Mouse (Mus musculus) limb, embryonic 14.5 days (tissue): ENCODE measurements around the gene Pde8b. TPM values are rescaled to one million over a fixed set of nuclear protein-coding genes. Genes with fewer than 3 reads are reported as not detected.

Experiments
- ATAC-seq: fragments of 200-750 bp; cut with Nextera tagmentation; 2 replicates; pipeline ENCODE4 v1.8.0; 2017; ENCODE audit warnings: low read depth, moderate number of reproducible peaks, moderate TSS enrichment; ENCODE audit not compliant: low FRiP score
- DNase-seq: peaks from one replicate; pipeline ENCODE4 v3.0.0-alpha.2; 2015; ENCODE audit warnings: low spot score
- H3K27ac ChIP-seq: fragments of 300-500 bp; sonication (generic); replicated peaks from 2 replicates; pipeline ENCODE4 v1.5.1; 2014; ENCODE audit warnings: low read depth, mild to moderate bottlenecking, low read length, moderate library complexity, mixed read lengths
- H3K27me3 ChIP-seq: fragments of 300-500 bp; sonication (generic); 2 replicates; pipeline ENCODE4 v1.6.1; 2014; ENCODE audit warnings: low read length, mixed read lengths; ENCODE audit not compliant: control insufficient read depth, insufficient read depth
- H3K36me3 ChIP-seq: fragments of 300-500 bp; sonication (generic); 2 replicates; pipeline ENCODE4 v1.6.1; 2014; ENCODE audit warnings: mild to moderate bottlenecking, low read length, moderate library complexity, mixed read lengths; ENCODE audit not compliant: control insufficient read depth, insufficient read depth
- H3K4me1 ChIP-seq: fragments of 300-500 bp; sonication (generic); 2 replicates; pipeline ENCODE4 v1.6.1; 2014; ENCODE audit warnings: antibody characterized with exemption, low read length, mixed read lengths; ENCODE audit not compliant: control insufficient read depth, insufficient read depth
- H3K4me2 ChIP-seq: fragments of 300-500 bp; sonication (generic); replicated peaks from 2 replicates; pipeline ENCODE4 v1.6.1; 2014; ENCODE audit warnings: low read depth, mild to moderate bottlenecking, low read length, moderate library complexity; ENCODE audit not compliant: severe bottlenecking
- H3K4me3 ChIP-seq: fragments of 300-500 bp; sonication (generic); replicated peaks from 2 replicates; pipeline ENCODE4 v1.5.1; 2014; ENCODE audit warnings: low read length
- H3K9ac ChIP-seq: fragments of 300-500 bp; sonication (generic); 2 replicates; pipeline ENCODE4 v1.6.1; 2014; ENCODE audit warnings: mild to moderate bottlenecking, low read depth, low read length, moderate library complexity; ENCODE audit not compliant: severe bottlenecking
- H3K9me3 ChIP-seq: fragments of 300-500 bp; sonication (generic); 2 replicates; pipeline ENCODE4 v1.6.1; 2016; ENCODE audit warnings: low read length; ENCODE audit not compliant: control insufficient read depth
- POLR2A ChIP-seq: fragments of 200-500 bp; IDR thresholded peaks from 2 replicates; pipeline ENCODE4 v1.8.0; 2012; ENCODE audit warnings: inconsistent platforms, mild to moderate bottlenecking, moderate library complexity, borderline replicate concordance; ENCODE audit not compliant: insufficient read depth, insufficient read length; ENCODE audit errors: extremely low read depth
- WGBS: fragments of 180-500 bp; shearing (Covaris S2); extraction: QIAGEN DNeasy Blood & Tissue Kit; methylation state at CpG from one replicate; pipeline ENCODE4 v1.1.7; 2014; 5-methylcytosine and 5-hydroxymethylcytosine counted together
- polyA plus RNA-seq, 2 experiments: library from polyadenylated mRNA; depleted of rRNA in 1 of 2; stranded (reverse) in 1 of 2; unstranded in 1 of 2; fragments of >200 nt; fragmentation: Nextera tagmentation in 1 of 2; extraction: Ambion mirVana in 1 of 2; gene quantifications; 2 replicates each; pipeline versions ENCODE4 v1.2.1 to v1.2.3; 2012 to 2014

Pde8b gene
- polyA plus RNA-seq, 2 experiments: 3.1 to 3.4 TPM

DNA sequence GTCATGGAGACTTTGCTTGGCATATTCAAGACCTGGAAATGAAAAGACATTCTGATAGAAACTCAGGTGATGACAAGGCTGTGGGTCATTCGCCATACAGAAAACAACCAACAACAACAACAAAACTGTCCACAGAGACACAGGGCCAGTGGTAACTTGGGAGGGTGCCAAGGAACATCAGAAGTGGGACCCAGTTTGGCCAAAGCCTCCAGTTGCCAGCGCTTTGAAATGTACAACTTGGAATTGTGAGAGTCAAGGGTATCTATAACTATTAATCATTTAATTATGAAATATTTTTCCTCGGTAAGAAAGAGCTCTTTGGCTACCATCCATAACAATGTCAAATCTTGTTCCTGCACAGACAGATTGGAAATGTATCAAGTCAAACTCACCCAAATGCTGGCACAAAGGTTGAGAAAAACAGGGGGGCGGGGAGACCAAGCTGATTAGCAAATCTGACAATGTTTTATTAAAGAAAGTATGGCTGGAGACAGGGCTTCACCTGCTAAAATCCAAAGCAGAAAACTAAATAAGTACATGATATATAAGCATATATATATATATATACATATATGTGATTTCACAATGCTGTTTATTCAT is 28.4 kb upstream of the Pde8b start:
- DNase-seq (no peak), ATAC-seq (no peak)
- H3K4me2 ChIP-seq: no peak overlapping the region
- H3K36me3 ChIP-seq: no peaks in the 10 kb centered on the region
- H3K9me3 ChIP-seq: no peaks in the 10 kb centered on the region
- H3K4me3 ChIP-seq: no peak overlapping the region
- no peak overlapping the region for H3K9ac ChIP-seq
- 87% methylated on average over 4 of the region's 4 CpGs for WGBS
- no peaks in the 10 kb centered on the region for H3K4me1 ChIP-seq
- no peak for TF ChIP-seq POLR2A
- H3K27ac ChIP-seq: no peak overlapping the region
- no peaks in the 10 kb centered on the region for H3K27me3 ChIP-seq

DNA sequence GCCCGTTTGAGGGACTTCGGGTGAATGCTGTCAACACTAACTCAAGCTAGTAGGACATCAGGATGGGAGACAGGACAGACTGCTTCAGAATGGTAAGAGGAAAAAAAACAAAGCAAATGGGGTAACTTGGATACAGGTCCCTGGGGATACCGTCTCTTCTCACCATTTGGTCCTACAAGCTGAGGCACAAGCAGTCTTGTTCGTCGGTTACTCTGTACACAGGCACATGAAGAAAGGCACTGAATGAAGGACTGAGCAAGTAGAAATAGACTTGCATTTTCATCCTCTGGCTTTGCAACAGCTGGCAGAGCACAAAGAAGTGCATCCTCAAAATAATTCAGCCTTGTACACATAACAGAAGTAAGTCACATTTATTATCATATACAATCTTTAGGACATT is 14.6 kb upstream of the Pde8b start:
- TF ChIP-seq POLR2A: no peak

DNA sequence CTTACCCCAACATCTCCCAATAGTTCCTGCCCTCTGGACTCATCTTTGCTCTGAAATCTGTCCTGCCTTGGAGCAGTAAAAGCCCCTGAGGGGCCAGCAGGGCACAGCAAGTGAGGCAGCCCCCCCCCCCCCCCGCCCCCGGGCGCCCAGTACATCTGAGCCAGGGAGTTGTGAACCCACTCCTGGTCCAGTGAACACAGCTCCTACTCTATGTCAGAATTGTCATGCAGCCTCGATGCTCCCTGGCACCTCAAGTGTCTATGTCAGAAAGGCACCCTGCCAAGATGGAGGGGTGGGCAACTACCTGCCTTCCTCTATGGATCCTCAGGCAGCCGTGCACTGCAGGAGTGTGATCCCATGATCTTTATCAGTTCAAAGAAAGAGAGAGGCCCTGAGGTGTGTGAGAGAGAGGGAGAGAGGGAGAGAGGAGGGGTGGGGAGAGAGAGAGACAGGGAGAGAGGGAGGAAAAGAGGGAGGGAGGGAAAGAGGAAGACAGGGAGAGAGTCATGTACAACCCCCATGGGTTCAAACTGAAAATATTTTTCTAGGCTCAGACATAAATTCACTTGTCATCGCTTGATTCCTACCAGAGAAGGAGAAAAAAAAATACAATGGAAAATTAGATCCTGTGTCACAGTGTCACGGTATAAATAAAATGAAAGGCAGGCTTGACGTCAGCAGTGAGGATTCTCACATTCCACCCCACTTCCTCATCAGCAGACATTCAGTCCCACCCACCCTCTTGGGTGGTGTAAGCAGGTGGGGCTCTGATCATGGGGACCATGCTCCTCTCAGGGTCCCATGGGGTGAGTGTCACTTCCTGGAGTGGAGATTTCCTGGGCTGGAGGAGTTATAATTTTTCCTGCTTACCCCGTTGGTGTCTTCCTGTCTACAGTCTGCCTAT is 11.0 kb upstream of the Pde8b start:
- H3K4me3 ChIP-seq: no peak overlapping the region
- TF ChIP-seq POLR2A: no peak
- no peaks in the 10 kb centered on the region for H3K4me1 ChIP-seq
- peak; percentile 36 for DNase-seq
- no peak overlapping the region for H3K4me2 ChIP-seq
- ATAC-seq: no peak
- H3K36me3 ChIP-seq: no peaks in the 10 kb centered on the region
- no peaks in the 10 kb centered on the region for H3K27me3 ChIP-seq
- 68% methylated on average over 9 of the region's 9 CpGs for WGBS
- H3K9me3 ChIP-seq: no peaks in the 10 kb centered on the region
- no peak overlapping the region for H3K9ac ChIP-seq
- H3K27ac ChIP-seq: no peak overlapping the region

More for the DNA sequence above, 14.6 kb upstream of the Pde8b start:
- 77% methylated on average over 5 of the region's 5 CpGs for WGBS
- H3K9ac ChIP-seq: no peak overlapping the region
- H3K4me3 ChIP-seq: no peak overlapping the region
- H3K27me3 ChIP-seq: no peaks in the 10 kb centered on the region
- H3K36me3 ChIP-seq: no peaks in the 10 kb centered on the region
- no peaks in the 10 kb centered on the region for H3K4me1 ChIP-seq
- ATAC-seq (no peak), DNase-seq (no peak)
- no peak overlapping the region for H3K27ac ChIP-seq
- H3K9me3 ChIP-seq: no peaks in the 10 kb centered on the region
- H3K4me2 ChIP-seq: no peak overlapping the region

DNA sequence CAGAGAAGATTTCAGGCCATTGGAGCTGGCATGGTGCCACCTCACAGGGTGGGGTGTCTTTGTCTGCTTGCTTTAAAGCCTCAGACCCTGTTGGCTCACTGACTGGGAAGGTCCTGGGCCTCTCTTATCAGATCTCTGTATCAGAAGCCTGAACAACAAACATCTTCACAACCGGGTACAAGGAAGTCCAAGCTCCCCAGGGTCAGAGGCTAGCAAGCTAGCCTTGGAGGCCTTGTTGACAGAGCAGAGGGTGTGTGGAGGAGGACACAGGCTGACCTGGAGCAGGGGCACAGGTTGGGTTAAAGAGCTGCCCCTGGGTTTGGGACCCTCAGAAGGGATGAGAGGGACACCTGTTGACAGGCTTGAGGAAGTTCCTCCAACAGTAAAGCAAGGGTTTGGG is 10.3 kb upstream of the Pde8b start:
- H3K4me3 ChIP-seq: no peak overlapping the region
- WGBS: 43% methylated on average over 1 of the region's 1 CpGs
- DNase-seq (no peak), ATAC-seq (no peak)
- no peaks in the 10 kb centered on the region for H3K4me1 ChIP-seq
- no peak for TF ChIP-seq POLR2A
- H3K9ac ChIP-seq: no peak overlapping the region
- no peak overlapping the region for H3K4me2 ChIP-seq
- H3K36me3 ChIP-seq: no peaks in the 10 kb centered on the region
- H3K27ac ChIP-seq: no peak overlapping the region
- no peaks in the 10 kb centered on the region for H3K9me3 ChIP-seq
- H3K27me3 ChIP-seq: no peaks in the 10 kb centered on the region

DNA sequence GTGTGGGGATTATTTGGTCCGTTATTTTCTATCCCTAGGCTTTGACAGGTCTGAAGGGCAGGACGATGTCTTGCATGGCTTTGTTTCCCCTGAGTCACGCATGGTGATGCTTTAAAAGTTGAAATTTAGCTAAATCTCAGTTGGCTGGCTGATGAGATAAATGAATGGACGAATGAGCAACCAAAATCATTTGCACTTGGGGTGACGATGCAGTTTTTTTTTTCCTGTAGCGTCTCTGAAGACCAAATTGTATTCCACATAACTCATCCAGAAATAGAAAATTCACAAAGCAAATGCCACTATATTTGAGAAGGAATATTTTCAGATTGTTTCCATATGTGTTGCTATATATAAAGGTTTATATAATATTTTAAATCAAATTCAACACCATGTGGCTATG is 6.9 kb upstream of the Pde8b start:
- ATAC-seq (no peak), DNase-seq (no peak)
- no peak overlapping the region for H3K4me3 ChIP-seq
- H3K27ac ChIP-seq: no peak overlapping the region
- no peak for TF ChIP-seq POLR2A
- no peaks in the 10 kb centered on the region for H3K4me1 ChIP-seq
- H3K4me2 ChIP-seq: no peak overlapping the region
- no peak overlapping the region for H3K9ac ChIP-seq
- H3K27me3 ChIP-seq: no peaks in the 10 kb centered on the region
- 85% methylated on average over 6 of the region's 6 CpGs for WGBS
- no peaks in the 10 kb centered on the region for H3K36me3 ChIP-seq
- no peaks in the 10 kb centered on the region for H3K9me3 ChIP-seq
